Mouse (Mus musculus) left cerebral cortex, adult 11 months (tissue): ENCODE data around the gene Soat2.
A peak's percentile ranks its signal among the peaks of the same experiment; 100 is the strongest.

Experiments used
- DNase-seq: peaks from one replicate; pipeline ENCODE4 v3.0.0; 2022; ENCODE audit warnings: low spot score

The Soat2 gene

GRCm38 (mm10) chr15:102150301-102151135 is at the start of gene Soat2:
Gene Soat2, plus strand, starts transcription at chr15:102150526.
- DNase-seq, result no peak

- DNase-seq, result no peak
Observed at GRCm38 (mm10) chr15:102100996-102101671, 49.2 kb upstream of the Soat2 start.

GRCm38 (mm10) chr15:102101672-102102541 is 48.4 kb upstream of the Soat2 start:
- no peak for DNase-seq

GRCm38 (mm10) chr15:102102548-102103121 is 47.7 kb upstream of the Soat2 start:
- DNase-seq, result no peak

- no peak for DNase-seq
Observed at GRCm38 (mm10) chr15:102103371-102103946, 46.9 kb upstream of the Soat2 start.

GRCm38 (mm10) chr15:102103947-102104555 is 46.3 kb upstream of the Soat2 start:
- DNase-seq, result no peak

- no peak for DNase-seq
Observed at GRCm38 (mm10) chr15:102105360-102105759, 45.0 kb upstream of the Soat2 start.

- no peak for DNase-seq
Observed at GRCm38 (mm10) chr15:102105764-102106730, 44.3 kb upstream of the Soat2 start.

GRCm38 (mm10) chr15:102106754-102107456 is 43.4 kb upstream of the Soat2 start:
- no peak for DNase-seq

GRCm38 (mm10) chr15:102107689-102108573 is 42.4 kb upstream of the Soat2 start:
- no peak for DNase-seq

GRCm38 (mm10) chr15:102108651-102109525 is 41.4 kb upstream of the Soat2 start:
- peak; percentile 74 for DNase-seq

- DNase-seq, result no peak
Observed at GRCm38 (mm10) chr15:102110271-102110670, 40.1 kb upstream of the Soat2 start.

- no peak for DNase-seq
Observed at GRCm38 (mm10) chr15:102110701-102111494, 39.4 kb upstream of the Soat2 start.

- no peak for DNase-seq
Observed at GRCm38 (mm10) chr15:102111495-102111829, 38.9 kb upstream of the Soat2 start.

- DNase-seq, result no peak
Observed at GRCm38 (mm10) chr15:102112181-102112580, 38.1 kb upstream of the Soat2 start.

GRCm38 (mm10) chr15:102112827-102113226 is 37.5 kb upstream of the Soat2 start:
- DNase-seq, result no peak

GRCm38 (mm10) chr15:102113674-102114073 is 36.7 kb upstream of the Soat2 start:
- DNase-seq, result no peak
